Mouse (Mus musculus): ENCODE measurements around the gene Zfp1.

The Zfp1 gene

GRCm38 (mm10) chr8:111678111-111678510, 34.9 kb downstream of the Zfp1 start:
- peak; percentile 67 to 74 for DNase-seq

- DNase-seq, result no peak
These were observed 35.6 kb downstream of the Zfp1 start for GRCm38 (mm10) chr8:111678848-111679247.

GRCm38 (mm10) chr8:111680423-111681028, 37.3 kb downstream of the Zfp1 start:
- no peak for DNase-seq

- DNase-seq, result no peak
These were observed 38.0 kb downstream of the Zfp1 start for GRCm38 (mm10) chr8:111681153-111681552.

GRCm38 (mm10) chr8:111682521-111682920, 39.3 kb downstream of the Zfp1 start:
- no peak for DNase-seq

GRCm38 (mm10) chr8:111686881-111687280, 43.7 kb downstream of the Zfp1 start:
- no peak for DNase-seq

GRCm38 (mm10) chr8:111690960-111691445, 47.8 kb downstream of the Zfp1 start, which contains the start of gene Ctrb1:
TSS of gene Ctrb1 (minus strand) at chr8:111691010.
- DNase-seq, result no peak

GRCm38 (mm10) chr8:111693261-111693741, 50.1 kb downstream of the Zfp1 start:
- DNase-seq, result no peak

- DNase-seq, result no peak
These were observed 52.2 kb downstream of the Zfp1 start for GRCm38 (mm10) chr8:111695441-111695840.

- no peak for DNase-seq
These were observed 54.5 kb downstream of the Zfp1 start for GRCm38 (mm10) chr8:111697655-111698054.

- DNase-seq, result no peak
These were observed 55.8 kb downstream of the Zfp1 start for GRCm38 (mm10) chr8:111699035-111699434.

GRCm38 (mm10) chr8:111700201-111700600, 57.0 kb downstream of the Zfp1 start:
- DNase-seq, result no peak

GRCm38 (mm10) chr8:111700740-111701139, 57.5 kb downstream of the Zfp1 start:
- DNase-seq, result no peak

GRCm38 (mm10) chr8:111701380-111701779, 58.2 kb downstream of the Zfp1 start:
- no peak for DNase-seq

GRCm38 (mm10) chr8:111704585-111704984, 61.4 kb downstream of the Zfp1 start:
- no peak for DNase-seq

GRCm38 (mm10) chr8:111705222-111705621, 62.0 kb downstream of the Zfp1 start:
- no peak for DNase-seq

GRCm38 (mm10) chr8:111705699-111706098, 62.5 kb downstream of the Zfp1 start:
- DNase-seq, result no peak

- no peak for DNase-seq
These were observed 65.1 kb downstream of the Zfp1 start for GRCm38 (mm10) chr8:111708265-111708664.

GRCm38 (mm10) chr8:111709223-111709622, 66.0 kb downstream of the Zfp1 start:
- DNase-seq, result no peak

GRCm38 (mm10) chr8:111710777-111711485, 67.7 kb downstream of the Zfp1 start:
- no peak for DNase-seq

- no peak for DNase-seq
These were observed 68.9 kb downstream of the Zfp1 start for GRCm38 (mm10) chr8:111712135-111712534.

GRCm38 (mm10) chr8:111712588-111712987, 69.4 kb downstream of the Zfp1 start:
- peak; percentile 67 to 72 for DNase-seq

- DNase-seq, result no peak
These were observed 70.1 kb downstream of the Zfp1 start for GRCm38 (mm10) chr8:111713291-111713690.

- DNase-seq, result no peak
These were observed 70.6 kb downstream of the Zfp1 start for GRCm38 (mm10) chr8:111713817-111714216.
